Mouse (Mus musculus) spleen, postnatal 36 days (tissue): ENCODE results near the gene Pygo1.

Source experiments
- DNase-seq, 2 experiments: peaks; one replicate each; pipeline ENCODE4 v3.0.0; 2022; ENCODE audit warnings: low spot score in 2 of 2, mixed read lengths in 1 of 2

Gene Pygo1

GRCm38 (mm10) chr9:72991420-72991819 is 66.0 kb downstream of the Pygo1 start:
- no peak for DNase-seq

GRCm38 (mm10) chr9:72992576-72992975 is 67.1 kb downstream of the Pygo1 start:
- DNase-seq, result no peak

GRCm38 (mm10) chr9:72996167-72996566 is 70.7 kb downstream of the Pygo1 start:
- no peak for DNase-seq

- DNase-seq, result no peak
Measured at GRCm38 (mm10) chr9:72996806-72997205, 71.4 kb downstream of the Pygo1 start.

GRCm38 (mm10) chr9:73000487-73000886 is 75.0 kb downstream of the Pygo1 start:
- DNase-seq, result no peak

GRCm38 (mm10) chr9:73001314-73002011 is 76.0 kb downstream of the Pygo1 start:
- DNase-seq, result no peak
